Mouse (Mus musculus): ENCODE data around the gene Jaml. TPM values are rescaled to one million over a fixed set of nuclear protein-coding genes. Genes with fewer than 3 reads are reported as not detected.

The Jaml gene
- polyA plus RNA-seq, 1 experiment = 0.53 TPM

DNA sequence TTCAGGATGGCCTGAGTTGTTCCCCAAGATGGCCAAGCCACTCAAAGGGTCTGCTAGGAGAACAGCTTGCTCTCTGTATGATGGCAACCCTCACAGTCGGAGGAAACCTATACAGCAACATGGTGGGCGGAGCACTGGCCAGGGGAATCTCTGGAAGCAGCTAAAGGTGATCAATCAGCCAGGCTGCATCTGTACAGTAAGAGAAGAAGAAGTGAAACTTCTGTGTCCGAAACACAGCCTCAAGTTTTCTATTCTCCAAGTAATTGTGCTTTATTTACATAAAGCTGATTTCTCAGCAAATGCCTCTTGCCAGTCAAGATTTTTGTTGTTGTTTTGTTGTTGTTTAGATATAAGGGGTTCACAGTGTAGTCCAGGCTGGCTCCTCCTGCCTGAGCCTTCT, 1.1 kb upstream of the Jaml start:
- WGBS = 64% methylated on average over 3 of the region's 3 CpGs
- Histone ChIP-seq H3K36me3 (ENCODE audit: control insufficient read depth, insufficient read depth, low read length) (no peaks in the 10 kb centered on the region), H3K27ac (ENCODE audit: insufficient read depth, low read depth, low read length) (no peak overlapping the region), H3K4me1 (ENCODE audit: control insufficient read depth, insufficient read depth, low read length) (no peaks in the 10 kb centered on the region), H3K27me3 (replicated peaks; ENCODE audit: control insufficient read depth, insufficient read depth, low read length) (no peaks in the 10 kb centered on the region), H3K4me3 (ENCODE audit: insufficient read depth, low read depth, low read length) (no peak overlapping the region)
- DNase-seq = no peak
- TF ChIP-seq POLR2A (IDR thresholded peaks at IDR 0.05; ENCODE audit: low read depth, low read length) (no peak), CTCF (conservative IDR thresholded peaks at IDR 0.05; ENCODE audit: insufficient read depth, insufficient read length, low read depth, low read length) (no peak)

DNA sequence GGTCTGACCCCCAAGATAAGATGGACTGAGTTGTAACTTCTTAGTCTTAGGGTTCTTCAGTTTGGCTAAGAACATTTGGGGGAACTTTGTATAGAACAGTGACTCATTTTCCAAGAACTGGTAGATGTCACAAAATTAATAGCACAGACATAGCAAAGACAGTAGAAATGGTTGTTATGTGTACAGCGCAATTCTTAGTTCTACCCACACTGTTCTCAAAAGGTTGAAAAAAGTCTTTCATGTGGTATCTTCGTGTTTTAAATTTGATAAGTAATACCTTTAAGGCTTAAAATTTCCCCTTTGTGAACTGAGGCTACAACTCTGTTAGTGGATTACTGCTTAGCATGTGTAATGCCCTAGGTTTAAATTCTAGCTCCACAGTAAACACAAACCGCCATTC, 4.1 kb downstream of the Jaml start:
- no peak overlapping the region for H3K4me3 ChIP-seq (ENCODE audit: insufficient read depth, low read depth, low read length)
- H3K36me3 ChIP-seq (ENCODE audit: control insufficient read depth, insufficient read depth, low read length) = no peaks in the 10 kb centered on the region
- 91% methylated on average over 3 of the region's 3 CpGs for WGBS
- no peak overlapping the region for H3K27ac ChIP-seq (ENCODE audit: insufficient read depth, low read depth, low read length)
- H3K27me3 ChIP-seq (replicated peaks; ENCODE audit: control insufficient read depth, insufficient read depth, low read length) = no peaks in the 10 kb centered on the region
- no peak for DNase-seq
- H3K4me1 ChIP-seq (ENCODE audit: control insufficient read depth, insufficient read depth, low read length) = no peaks in the 10 kb centered on the region
- no peak for TF ChIP-seq POLR2A (IDR thresholded peaks at IDR 0.05; ENCODE audit: low read depth, low read length)
- no peak for TF ChIP-seq CTCF (conservative IDR thresholded peaks at IDR 0.05; ENCODE audit: insufficient read depth, insufficient read length, low read depth, low read length)

DNA sequence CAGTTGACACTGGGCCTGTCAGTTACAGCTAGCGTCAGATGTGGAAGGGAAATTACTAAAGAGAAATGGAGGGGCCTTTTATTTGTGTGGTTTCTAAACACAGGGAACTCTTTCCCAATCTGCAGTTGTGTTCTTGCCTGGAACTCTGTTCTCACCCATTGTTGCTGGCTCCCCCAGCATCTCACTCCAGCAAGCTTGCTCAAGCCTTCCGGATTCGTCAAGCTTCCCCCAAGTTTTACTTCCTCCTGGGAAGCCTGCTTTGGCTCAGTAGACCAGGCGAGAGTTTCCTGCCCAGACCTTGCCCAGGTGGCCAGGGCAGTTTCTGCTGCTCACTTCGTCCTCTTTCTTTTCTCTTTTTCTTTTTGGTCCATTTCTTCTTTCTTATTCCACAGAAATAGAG, 5.6 kb downstream of the Jaml start:
- TF ChIP-seq POLR2A (IDR thresholded peaks at IDR 0.05; ENCODE audit: low read depth, low read length) (no peak), CTCF (conservative IDR thresholded peaks at IDR 0.05; ENCODE audit: insufficient read depth, insufficient read length, low read depth, low read length) (no peak)
- Histone ChIP-seq H3K27ac (ENCODE audit: insufficient read depth, low read depth, low read length) (no peak overlapping the region), H3K4me1 (ENCODE audit: control insufficient read depth, insufficient read depth, low read length) (no peaks in the 10 kb centered on the region), H3K36me3 (ENCODE audit: control insufficient read depth, insufficient read depth, low read length) (no peaks in the 10 kb centered on the region), H3K27me3 (replicated peaks; ENCODE audit: control insufficient read depth, insufficient read depth, low read length) (no peaks in the 10 kb centered on the region), H3K4me3 (ENCODE audit: insufficient read depth, low read depth, low read length) (no peak overlapping the region)
- DNase-seq = no peak
- 71% methylated on average over 5 of the region's 5 CpGs for WGBS

DNA sequence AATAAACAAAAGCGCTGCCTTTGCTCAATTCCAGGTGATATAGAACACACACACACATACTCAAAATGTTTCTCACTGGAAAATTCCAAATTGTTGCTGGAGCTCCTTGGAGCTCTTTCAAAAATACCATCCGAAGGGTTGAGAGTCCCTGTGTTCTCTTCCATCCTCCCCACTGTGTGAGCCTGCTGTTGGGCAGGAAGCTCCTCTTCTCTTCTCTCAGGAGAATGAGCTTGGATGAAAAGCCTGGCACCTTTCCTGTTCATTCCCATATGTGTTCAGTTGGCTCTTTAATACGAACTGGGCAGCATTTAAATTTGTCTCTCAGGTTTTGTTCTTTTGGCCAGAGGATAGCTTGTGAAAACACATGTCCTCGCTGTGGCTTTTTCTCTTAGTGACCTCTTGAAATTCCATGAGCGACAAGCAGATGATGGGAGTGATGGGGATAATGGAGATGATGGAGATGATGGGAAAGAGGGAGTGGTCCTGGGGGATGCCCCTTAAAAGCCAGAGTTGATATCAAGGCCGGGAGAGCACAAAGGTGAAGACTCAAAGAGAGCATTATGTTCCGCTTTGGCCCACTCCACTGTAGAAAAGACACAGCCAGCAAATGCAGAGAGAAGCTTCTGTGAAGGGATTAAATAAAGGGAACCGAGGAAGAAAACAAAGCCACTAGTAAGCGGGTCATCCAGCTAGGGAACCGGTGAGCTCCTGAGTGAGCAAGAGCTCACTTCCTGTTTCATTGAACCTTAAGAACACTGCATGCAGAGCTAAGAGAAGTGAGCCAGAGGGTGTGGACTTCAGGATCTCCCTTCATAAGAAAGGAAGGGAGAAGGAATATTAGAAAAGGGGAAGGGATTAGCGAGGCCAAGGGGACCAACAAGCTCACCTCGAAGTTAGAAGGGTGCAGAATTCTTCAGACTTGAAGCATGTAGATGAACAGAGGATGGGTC, 7.0 kb downstream of the Jaml start:
- no peak overlapping the region for H3K4me3 ChIP-seq (ENCODE audit: insufficient read depth, low read depth, low read length)
- no peak for DNase-seq
- H3K4me1 ChIP-seq (ENCODE audit: control insufficient read depth, insufficient read depth, low read length) = no peaks in the 10 kb centered on the region
- no peak for TF ChIP-seq POLR2A (IDR thresholded peaks at IDR 0.05; ENCODE audit: low read depth, low read length)
- TF ChIP-seq CTCF (conservative IDR thresholded peaks at IDR 0.05; ENCODE audit: insufficient read depth, insufficient read length, low read depth, low read length) = no peak
- 80% methylated on average over 12 of the region's 12 CpGs for WGBS
- H3K27ac ChIP-seq (ENCODE audit: insufficient read depth, low read depth, low read length) = no peak overlapping the region
- H3K36me3 ChIP-seq (ENCODE audit: control insufficient read depth, insufficient read depth, low read length) = no peaks in the 10 kb centered on the region
- H3K27me3 ChIP-seq (replicated peaks; ENCODE audit: control insufficient read depth, insufficient read depth, low read length) = no peaks in the 10 kb centered on the region

DNA sequence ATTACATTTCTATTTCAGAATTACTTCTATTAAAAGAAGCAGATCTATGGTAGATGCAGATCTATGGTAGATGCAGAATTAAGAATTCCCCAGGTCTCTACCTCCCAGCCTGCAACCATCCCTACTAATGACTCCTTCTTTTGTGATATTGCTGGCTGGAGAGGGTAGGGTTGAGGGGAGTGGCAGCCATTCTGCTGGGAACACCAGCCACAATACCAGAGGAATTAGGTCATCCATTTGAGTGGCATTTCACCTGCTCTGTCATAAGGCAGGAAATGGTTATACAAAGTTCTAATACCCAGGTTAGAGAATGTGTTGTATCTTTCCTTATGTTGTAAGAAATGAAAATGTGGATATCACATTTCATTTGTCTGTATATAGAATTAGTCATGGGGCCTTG, 9.1 kb downstream of the Jaml start:
- Histone ChIP-seq H3K27me3 (replicated peaks; ENCODE audit: control insufficient read depth, insufficient read depth, low read length) (no peaks in the 10 kb centered on the region), H3K36me3 (ENCODE audit: control insufficient read depth, insufficient read depth, low read length) (no peaks in the 10 kb centered on the region), H3K4me1 (ENCODE audit: control insufficient read depth, insufficient read depth, low read length) (no peaks in the 10 kb centered on the region), H3K27ac (ENCODE audit: insufficient read depth, low read depth, low read length) (no peak overlapping the region), H3K4me3 (ENCODE audit: insufficient read depth, low read depth, low read length) (no peak overlapping the region)
- DNase-seq = no peak
- TF ChIP-seq POLR2A (IDR thresholded peaks at IDR 0.05; ENCODE audit: low read depth, low read length) (no peak), CTCF (conservative IDR thresholded peaks at IDR 0.05; ENCODE audit: insufficient read depth, insufficient read length, low read depth, low read length) (no peak)

DNA sequence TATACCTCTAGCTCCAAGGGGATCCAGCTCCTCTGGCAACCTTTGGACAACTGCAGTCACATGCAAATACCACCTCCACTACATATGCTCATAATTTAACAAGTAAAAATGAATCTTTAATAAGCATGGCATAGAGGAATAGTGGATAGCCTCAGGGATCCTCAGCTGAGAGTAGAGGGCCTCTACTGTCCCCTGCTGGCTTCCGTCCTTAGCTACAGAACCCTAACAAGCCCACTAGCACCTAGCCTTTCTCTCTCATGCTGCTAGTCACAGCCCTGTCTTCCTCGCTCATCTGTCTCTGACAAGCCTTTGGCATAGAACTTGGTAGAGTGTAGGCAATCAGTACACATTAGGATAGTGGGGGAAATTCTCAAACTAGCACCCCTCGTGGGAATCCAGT, 11.8 kb downstream of the Jaml start:
- no peaks in the 10 kb centered on the region for H3K4me1 ChIP-seq (ENCODE audit: control insufficient read depth, insufficient read depth, low read length)
- H3K36me3 ChIP-seq (ENCODE audit: control insufficient read depth, insufficient read depth, low read length) = no peaks in the 10 kb centered on the region
- 73% methylated on average over 3 of the region's 3 CpGs for WGBS
- no peak for TF ChIP-seq POLR2A (IDR thresholded peaks at IDR 0.05; ENCODE audit: low read depth, low read length)
- TF ChIP-seq CTCF (conservative IDR thresholded peaks at IDR 0.05; ENCODE audit: insufficient read depth, insufficient read length, low read depth, low read length) = 0 out of 2 replicates have a peak, but pooled peaks have one; percentile 10
- no peak overlapping the region for H3K27ac ChIP-seq (ENCODE audit: insufficient read depth, low read depth, low read length)
- no peak overlapping the region for H3K4me3 ChIP-seq (ENCODE audit: insufficient read depth, low read depth, low read length)
- DNase-seq = no peak
- no peaks in the 10 kb centered on the region for H3K27me3 ChIP-seq (replicated peaks; ENCODE audit: control insufficient read depth, insufficient read depth, low read length)

DNA sequence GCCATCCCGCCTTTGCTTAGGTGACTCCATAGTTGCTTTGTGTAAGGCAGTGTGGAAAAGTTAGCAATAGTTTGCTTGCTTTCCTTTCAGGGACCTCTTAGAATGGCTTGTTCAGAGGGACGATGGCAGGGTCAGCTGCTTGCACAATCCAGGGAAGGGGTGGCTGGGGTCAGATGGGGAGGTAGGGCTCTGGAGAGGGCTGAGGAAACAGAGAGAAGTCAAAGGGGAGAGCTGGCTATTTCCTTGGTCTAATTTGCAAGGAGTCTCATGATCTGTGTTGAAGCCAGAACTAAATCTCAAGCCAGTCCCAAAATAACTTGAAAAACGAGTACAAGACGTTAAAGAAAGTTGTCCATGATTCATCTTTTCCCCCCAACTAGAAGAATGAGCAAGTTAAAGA, 13.7 kb downstream of the Jaml start:
- DNase-seq = peak; percentile 59

More for the DNA sequence above, 13.7 kb downstream of the Jaml start:
- Histone ChIP-seq H3K27ac (ENCODE audit: insufficient read depth, low read depth, low read length) (0 out of 2 replicates have a peak overlapping the region, but pooled peaks have one; percentile 27), H3K36me3 (ENCODE audit: control insufficient read depth, insufficient read depth, low read length) (no peaks in the 10 kb centered on the region), H3K4me1 (ENCODE audit: control insufficient read depth, insufficient read depth, low read length) (no peaks in the 10 kb centered on the region), H3K27me3 (replicated peaks; ENCODE audit: control insufficient read depth, insufficient read depth, low read length) (no peaks in the 10 kb centered on the region), H3K4me3 (ENCODE audit: insufficient read depth, low read depth, low read length) (no peak overlapping the region)
- no peak for TF ChIP-seq CTCF (conservative IDR thresholded peaks at IDR 0.05; ENCODE audit: insufficient read depth, insufficient read length, low read depth, low read length)
- TF ChIP-seq POLR2A (IDR thresholded peaks at IDR 0.05; ENCODE audit: low read depth, low read length) = no peak
- WGBS = 58% methylated on average over 4 of the region's 4 CpGs

Data from kidney, adult 2 months (tissue).